18 mouse cellular contexts compared by ENCODE assay signal in genomic region chr2:167067575-167067974, GRCm38 (mm10). TPM values are rescaled to one million over a fixed set of nuclear protein-coding genes. Genes with fewer than 3 reads are reported as not detected.
DNase-seq lines count a peak whose midpoint lies in the region; ATAC-seq and TF ChIP-seq lines count a peak whose summit lies in the region.
"Had no signal": no experiment of that assay in that cellular context is flagged by ENCODE, and none has a peak within 500 bp of the region (broad histone marks: within the 10 kb centered on the region; RNA-seq: fewer than 3 reads in every experiment).

No protein-coding gene starts in this region.

- TF ChIP-seq POLR2A in MEL (IDR thresholded peaks at IDR 0.05; ENCODE audit: control insufficient read depth in 1 of 2, insufficient read depth in 1 of 2, low read depth in 1 of 2, low read length in 2 of 2, poor library complexity in 1 of 2): no peak

- H3K9me3 ChIP-seq in embryonic facial prominence, embryonic 12.5 days: no peaks in the 10 kb centered on the region
- no peaks in the 10 kb centered on the region for H3K9me3 ChIP-seq in embryonic facial prominence, embryonic 10.5 days
- H3K9me3 ChIP-seq in liver, embryonic 11.5 days (ENCODE audit: control insufficient read depth, low read length): no peaks in the 10 kb centered on the region
- no peaks in the 10 kb centered on the region for H3K9me3 ChIP-seq in MEL (replicated peaks; ENCODE audit: insufficient read depth, low read length)
- H3K9me3 ChIP-seq: midbrain, embryonic 10.5 days had no signal

- no peak overlapping the region for H3K4me2 ChIP-seq in embryonic facial prominence, embryonic 12.5 days (replicated peaks)
- no peak overlapping the region for H3K4me2 ChIP-seq in liver, embryonic 11.5 days
- H3K4me2 ChIP-seq: lung, embryonic 14.5 days had no signal

- H3K9ac ChIP-seq in embryonic facial prominence, embryonic 12.5 days: no peak overlapping the region
- no peak overlapping the region for H3K9ac ChIP-seq in liver, embryonic 11.5 days (ENCODE audit: low read depth, low read length)
- no peak overlapping the region for H3K9ac ChIP-seq in MEL (ENCODE audit: control insufficient read depth, low read depth, low read length, poor library complexity, severe bottlenecking)
- H3K9ac ChIP-seq: forebrain, postnatal 0 days; lung, embryonic 14.5 days had no signal

- WGBS in embryonic facial prominence, embryonic 12.5 days: 56% methylated on average over 6 of the region's 6 CpGs
- 58% methylated on average over 6 of the region's 6 CpGs for WGBS in embryonic facial prominence, embryonic 10.5 days
- WGBS in liver, embryonic 11.5 days: 36% methylated on average over 6 of the region's 6 CpGs

- no peak for ATAC-seq in embryonic facial prominence, embryonic 12.5 days (ENCODE audit: insufficient number of reproducible peaks, insufficient read depth, low FRiP score, low TSS enrichment)
- no peak for ATAC-seq in liver, embryonic 11.5 days (replicated peaks; ENCODE audit: low FRiP score)
- ATAC-seq in neutrophil, adult 5-6 weeks (ENCODE audit: extremely low read depth, insufficient number of reproducible peaks, low FRiP score, poor library complexity, severe bottlenecking): 0 out of 2 replicates have a peak, but pooled peaks have one; percentile 13
- ATAC-seq: forebrain, postnatal 0 days had no signal

- no peak for DNase-seq in embryonic facial prominence, embryonic 10.5 days (ENCODE audit: low spot score)
- peak; percentile 46 for DNase-seq in liver, embryonic 11.5 days (ENCODE audit: low spot score)
- DNase-seq in liver (no peak), MEL (ENCODE audit: low read depth, low spot score) (peak; percentile 86)
- DNase-seq in thymus, postnatal 10 days (ENCODE audit: low spot score in 2 of 2): no peak
- no peak for DNase-seq in heart, adult 9 months (ENCODE audit: low spot score in 2 of 2)
- DNase-seq: forebrain, postnatal 0 days; gastrocnemius, adult 2 months; heart, adult 18-20 months; lung, postnatal 4 days; right cerebral cortex, adult 18-20 months; spleen, adult 18-20 months; thymus, postnatal 36 days had no signal

- no peak for TF ChIP-seq EP300 in MEL (IDR thresholded peaks at IDR 0.05; ENCODE audit: low read depth in 1 of 2, low read length in 2 of 2)

- no peak for TF ChIP-seq RAD21 in MEL (IDR thresholded peaks at IDR 0.05; ENCODE audit: low read depth, low read length)

- H3K4me3 ChIP-seq in embryonic facial prominence, embryonic 12.5 days: no peak overlapping the region
- H3K4me3 ChIP-seq in embryonic facial prominence, embryonic 10.5 days: no peak overlapping the region
- no peak overlapping the region for H3K4me3 ChIP-seq in liver, embryonic 11.5 days (ENCODE audit: low read depth, low read length)
- no peak overlapping the region for H3K4me3 ChIP-seq in MEL (ENCODE audit: control insufficient read depth in 1 of 2, insufficient read depth in 1 of 2, low read depth in 2 of 2, low read length in 2 of 2)
- H3K4me3 ChIP-seq: gastrocnemius, adult 2 months; midbrain, embryonic 10.5 days had no signal

- H3K79me2 ChIP-seq in MEL (ENCODE audit: control insufficient read depth, insufficient read depth, low read length, poor library complexity): peaks cover 29% of the 10 kb centered on the region

- H3K27me3 ChIP-seq in embryonic facial prominence, embryonic 12.5 days: no peaks in the 10 kb centered on the region
- H3K27me3 ChIP-seq in embryonic facial prominence, embryonic 10.5 days (replicated peaks; ENCODE audit: low read depth, poor library complexity, severe bottlenecking): no peaks in the 10 kb centered on the region
- H3K27me3 ChIP-seq in liver, embryonic 11.5 days (replicated peaks; ENCODE audit: control insufficient read depth, insufficient read depth, low read length): no peaks in the 10 kb centered on the region
- H3K27me3 ChIP-seq in MEL (ENCODE audit: control insufficient read depth in 1 of 2, insufficient read depth in 2 of 2, low read length in 2 of 2): no peaks in the 10 kb centered on the region

- TF ChIP-seq CTCF in MEL (IDR thresholded peaks at IDR 0.05 in 2 of 3, conservative IDR thresholded peaks at IDR 0.05 in 1 of 3; ENCODE audit: control insufficient read depth in 1 of 3, insufficient read depth in 1 of 3, low read depth in 2 of 3, low read length in 3 of 3, poor library complexity in 1 of 3, severe bottlenecking in 1 of 3): no peak

- 0 out of 2 replicates have a peak overlapping the region, but pooled peaks have one; percentile 23 for H3K27ac ChIP-seq in embryonic facial prominence, embryonic 12.5 days
- no peak overlapping the region for H3K27ac ChIP-seq in embryonic facial prominence, embryonic 10.5 days (replicated peaks)
- peak overlapping the region; percentile 3; the same call in 1 of the 2 replicates for H3K27ac ChIP-seq in liver, embryonic 11.5 days (ENCODE audit: low read depth, low read length)
- H3K27ac ChIP-seq in MEL (ENCODE audit: control insufficient read depth, low read depth, low read length): peak overlapping the region; percentile 2; the same call in 1 of the 2 replicates
- H3K27ac ChIP-seq: gastrocnemius, adult 2 months; midbrain, embryonic 10.5 days; stomach, postnatal 0 days had no signal

- H3K4me1 ChIP-seq in embryonic facial prominence, embryonic 12.5 days: peaks cover 16% of the 10 kb centered on the region
- H3K4me1 ChIP-seq in embryonic facial prominence, embryonic 10.5 days: peaks cover 29% of the 10 kb centered on the region
- peaks cover 12% of the 10 kb centered on the region for H3K4me1 ChIP-seq in liver, embryonic 11.5 days (replicated peaks; ENCODE audit: control insufficient read depth, insufficient read depth, low read length)
- H3K4me1 ChIP-seq in MEL (ENCODE audit: control insufficient read depth in 1 of 2, insufficient read depth in 2 of 2, low read length in 2 of 2): peaks cover 3 to 14% of the 10 kb centered on the region in 2 experiments; a peak in 2 of 4 replicates

- H3K36me3 ChIP-seq in embryonic facial prominence, embryonic 12.5 days: peaks cover 21% of the 10 kb centered on the region
- H3K36me3 ChIP-seq in embryonic facial prominence, embryonic 10.5 days (replicated peaks): peaks cover 33% of the 10 kb centered on the region
- H3K36me3 ChIP-seq in liver, embryonic 11.5 days (ENCODE audit: control insufficient read depth, insufficient read depth, low read length): peaks cover 18% of the 10 kb centered on the region
- H3K36me3 ChIP-seq in MEL (ENCODE audit: control insufficient read depth in 1 of 2, insufficient read depth in 2 of 2, low read length in 2 of 2): peaks cover 9 to 16% of the 10 kb centered on the region in 2 experiments

TF ChIP-seq in MEL, 35 proteins besides CTCF, POLR2A, EP300 and RAD21:
- TF ChIP-seq TCF12 (IDR thresholded peaks at IDR 0.05; ENCODE audit: low read depth, low read length) (no peak), POLR2AphosphoS5 (IDR thresholded peaks at IDR 0.05; ENCODE audit: borderline replicate concordance, low read depth, low read length) (0 out of 2 replicates have a peak, but pooled peaks have one; percentile 5)

RNA-seq across cellular contexts. Expression of gene Znfx1, which starts 4.8 kb away (rescaled TPM):
- 7.2 and 7.6 TPM in 2 replicates for polyA plus RNA-seq in embryonic facial prominence, embryonic 12.5 days (2016; fragmentation: Nextera tagmentation; extraction: Ambion mirVana)
- polyA plus RNA-seq in embryonic facial prominence, embryonic 10.5 days (2016; fragmentation: Nextera tagmentation; extraction: Ambion mirVana): 6.4 and 7.0 TPM in 2 replicates
- polyA plus RNA-seq in liver, embryonic 11.5 days (2014; fragmentation: Nextera tagmentation; extraction: Ambion mirVana): 10.1 and 11.2 TPM in 2 replicates
- 12.1 and 15.6 TPM in 2 replicates for total RNA-seq in MEL (2012; rRNA removed)
- polyA plus RNA-seq in MEL (2012; ENCODE audit: insufficient read depth in 1 of 2, insufficient read length in 2 of 2, low read depth in 1 of 2, low replicate concordance in 2 of 2, missing spikeins in 1 of 2): 10 to 100 TPM in 1 of 2 experiments, not detected in 1; 17.1 TPM
- 60.8 and 65.7 TPM in 2 replicates for total RNA-seq in neutrophil, adult 5-6 weeks (2017)

RNA-seq across cellular contexts. Expression of gene Ddx27, which starts 52.6 kb away (rescaled TPM):
- 57.4 and 60.2 TPM in 2 replicates for polyA plus RNA-seq in embryonic facial prominence, embryonic 12.5 days (2016; fragmentation: Nextera tagmentation; extraction: Ambion mirVana)
- polyA plus RNA-seq in embryonic facial prominence, embryonic 10.5 days (2016; fragmentation: Nextera tagmentation; extraction: Ambion mirVana): 69.0 and 69.9 TPM in 2 replicates
- 102 and 103 TPM in 2 replicates for polyA plus RNA-seq in liver, embryonic 11.5 days (2014; fragmentation: Nextera tagmentation; extraction: Ambion mirVana)
- 125 and 143 TPM in 2 replicates for total RNA-seq in MEL (2012; rRNA removed)
- polyA plus RNA-seq in MEL (2012; ENCODE audit: insufficient read depth in 1 of 2, insufficient read length in 2 of 2, low read depth in 1 of 2, low replicate concordance in 2 of 2, missing spikeins in 1 of 2): 100 to 1,000 TPM in 1 of 2 experiments, 10 to 100 TPM in 1; 61.7 to 181 TPM
- total RNA-seq in neutrophil, adult 5-6 weeks (2017): 49.1 and 51.3 TPM in 2 replicates

Comparison
In these comparisons a context has a peak if more than half of its experiments do, and no peak if none do; other contexts are left out.
1. DNase-seq: peak in liver, embryonic 11.5 days (single experiment) and MEL (single experiment); none in embryonic facial prominence, embryonic 10.5 days (single experiment), liver (single experiment), thymus, postnatal 10 days (0 of 2) and heart, adult 9 months (0 of 2).